26 mouse cellular contexts compared by ENCODE assay signal in genomic region chr13:120231798-120232197, GRCm38 (mm10). TPM values are rescaled to one million over a fixed set of nuclear protein-coding genes. Genes with fewer than 3 reads are reported as not detected.
DNase-seq lines count a peak whose midpoint lies in the region; ATAC-seq and TF ChIP-seq lines count a peak whose summit lies in the region.
"Not testable (repeated sequence)": the region's sequence is repeated elsewhere in the genome, so short reads cannot be mapped to it uniquely, and the experiment has no call there.
"Had no signal": no experiment of that assay in that cellular context is flagged by ENCODE, and none has a peak within 500 bp of the region (broad histone marks: within the 10 kb centered on the region; RNA-seq: fewer than 3 reads in every experiment).

No protein-coding gene starts in this region.

- 0 out of 2 replicates have a peak, but pooled peaks have one; percentile 6 for ATAC-seq in embryonic facial prominence, embryonic 14.5 days (ENCODE audit: low read depth)
- peak; percentile 32; the same call in 1 of the 2 replicates for ATAC-seq in forebrain, postnatal 0 days
- ATAC-seq in hindbrain, embryonic 11.5 days (ENCODE audit: low FRiP score), result 0 out of 2 replicates have a peak, but pooled peaks have one; percentile 30
- ATAC-seq in liver, embryonic 11.5 days (replicated peaks; ENCODE audit: low FRiP score), result peak; percentile 36; the same call in 1 of the 2 replicates
- peak; percentile 62 for ATAC-seq in midbrain, embryonic 11.5 days (ENCODE audit: low FRiP score)
- ATAC-seq in neural tube, embryonic 11.5 days (ENCODE audit: insufficient read depth, low FRiP score, low TSS enrichment), result peak; percentile 69; the same call in 1 of the 2 replicates
- 0 out of 2 replicates have a peak, but pooled peaks have one; percentile 47 for ATAC-seq in stomach, postnatal 0 days (ENCODE audit: low FRiP score, low TSS enrichment)

- DNase-seq in embryonic facial prominence, embryonic 14.5 days (ENCODE audit: low spot score); forebrain, postnatal 0 days; hindbrain, embryonic 11.5 days (ENCODE audit: low spot score); liver, embryonic 11.5 days (ENCODE audit: low spot score); midbrain, embryonic 11.5 days (ENCODE audit: low spot score, missing footprints); neural tube, embryonic 11.5 days (ENCODE audit: low spot score); stomach, postnatal 0 days (ENCODE audit: low spot score): not testable (repeated sequence)

- not testable (repeated sequence) for H3K9me3 ChIP-seq in embryonic facial prominence, embryonic 14.5 days (ENCODE audit: control insufficient read depth, low read length); forebrain, postnatal 0 days (ENCODE audit: low read length); hindbrain, embryonic 11.5 days (ENCODE audit: control insufficient read depth, low read length); liver, embryonic 11.5 days (ENCODE audit: control insufficient read depth, low read length); midbrain, embryonic 11.5 days (ENCODE audit: control insufficient read depth, low read length); neural tube, embryonic 11.5 days (ENCODE audit: control insufficient read depth, low read length); stomach, postnatal 0 days (ENCODE audit: control insufficient read depth, low read length)

- not testable (repeated sequence) for TF ChIP-seq CTCF in forebrain, postnatal 0 days (IDR thresholded peaks at IDR 0.05; ENCODE audit: low read depth); stomach, postnatal 0 days (IDR thresholded peaks at IDR 0.05; ENCODE audit: low read depth)

- H3K4me2 ChIP-seq in embryonic facial prominence, embryonic 14.5 days (ENCODE audit: low read depth, low read length); forebrain, postnatal 0 days (ENCODE audit: low read depth); hindbrain, embryonic 11.5 days (replicated peaks; ENCODE audit: low read depth, low read length); liver, embryonic 11.5 days; midbrain, embryonic 11.5 days; neural tube, embryonic 11.5 days (ENCODE audit: low read depth); stomach, postnatal 0 days (replicated peaks; ENCODE audit: low read depth): not testable (repeated sequence)

- H3K9ac ChIP-seq in embryonic facial prominence, embryonic 14.5 days (ENCODE audit: low read depth, low read length); forebrain, postnatal 0 days; hindbrain, embryonic 11.5 days (ENCODE audit: low read depth, low read length); liver, embryonic 11.5 days (ENCODE audit: low read depth, low read length); midbrain, embryonic 11.5 days (ENCODE audit: low read length); neural tube, embryonic 11.5 days (ENCODE audit: low read length); stomach, postnatal 0 days (ENCODE audit: low read length): not testable (repeated sequence)

- H3K4me3 ChIP-seq in embryonic facial prominence, embryonic 14.5 days (ENCODE audit: low read depth, low read length); forebrain, postnatal 0 days (ENCODE audit: low read depth, low read length); hindbrain, embryonic 11.5 days (ENCODE audit: low read depth, low read length); liver, embryonic 11.5 days (ENCODE audit: low read depth, low read length); midbrain, embryonic 11.5 days (ENCODE audit: low read depth, low read length); neural tube, embryonic 11.5 days (ENCODE audit: low read depth, low read length); stomach, postnatal 0 days (ENCODE audit: low read depth, low read length): not testable (repeated sequence)

- not testable (repeated sequence) for H3K27ac ChIP-seq in embryonic facial prominence, embryonic 14.5 days (replicated peaks; ENCODE audit: low read depth, low read length); forebrain, postnatal 0 days (ENCODE audit: low read depth, low read length); hindbrain, embryonic 11.5 days (ENCODE audit: low read depth, low read length); liver, embryonic 11.5 days (ENCODE audit: low read depth, low read length); midbrain, embryonic 11.5 days (ENCODE audit: low read depth, low read length); neural tube, embryonic 11.5 days (ENCODE audit: low read depth, low read length); stomach, postnatal 0 days (replicated peaks)

- not testable (repeated sequence) for H3K4me1 ChIP-seq in embryonic facial prominence, embryonic 14.5 days (ENCODE audit: control insufficient read depth, insufficient read depth, low read length); forebrain, postnatal 0 days (ENCODE audit: insufficient read depth); hindbrain, embryonic 11.5 days (replicated peaks; ENCODE audit: control insufficient read depth, insufficient read depth, low read length); liver, embryonic 11.5 days (replicated peaks; ENCODE audit: control insufficient read depth, insufficient read depth, low read length); midbrain, embryonic 11.5 days (ENCODE audit: control insufficient read depth, insufficient read depth, low read length); neural tube, embryonic 11.5 days (ENCODE audit: control insufficient read depth, insufficient read depth, low read length); stomach, postnatal 0 days (replicated peaks; ENCODE audit: control insufficient read depth, insufficient read depth)

- 95% methylated on average over 14 of the region's 17 CpGs for WGBS in embryonic facial prominence, embryonic 14.5 days
- WGBS in forebrain, postnatal 0 days, result 96% methylated on average over 16 of the region's 17 CpGs
- 97% methylated on average over 17 of the region's 17 CpGs for WGBS in hindbrain, embryonic 11.5 days
- 94% methylated on average over 15 of the region's 17 CpGs for WGBS in liver, embryonic 11.5 days
- WGBS in midbrain, embryonic 11.5 days, result 94% methylated on average over 17 of the region's 17 CpGs
- 99% methylated on average over 15 of the region's 17 CpGs for WGBS in neural tube, embryonic 11.5 days
- 95% methylated on average over 16 of the region's 17 CpGs for WGBS in stomach, postnatal 0 days

- H3K27me3 ChIP-seq in embryonic facial prominence, embryonic 14.5 days (replicated peaks; ENCODE audit: control insufficient read depth, insufficient read depth, low read length); forebrain, postnatal 0 days (ENCODE audit: insufficient read depth, low read length); hindbrain, embryonic 11.5 days (ENCODE audit: control insufficient read depth, insufficient read depth, low read length); liver, embryonic 11.5 days (replicated peaks; ENCODE audit: control insufficient read depth, insufficient read depth, low read length); midbrain, embryonic 11.5 days (ENCODE audit: control insufficient read depth, insufficient read depth, low read length); neural tube, embryonic 11.5 days (ENCODE audit: control insufficient read depth, insufficient read depth, low read length); stomach, postnatal 0 days (ENCODE audit: control insufficient read depth, insufficient read depth, low read length): not testable (repeated sequence)

- H3K36me3 ChIP-seq in embryonic facial prominence, embryonic 14.5 days (ENCODE audit: control insufficient read depth, insufficient read depth, low read length); forebrain, postnatal 0 days (ENCODE audit: insufficient read depth); hindbrain, embryonic 11.5 days (ENCODE audit: control insufficient read depth, insufficient read depth, low read length); liver, embryonic 11.5 days (ENCODE audit: control insufficient read depth, insufficient read depth, low read length); midbrain, embryonic 11.5 days (ENCODE audit: control insufficient read depth, insufficient read depth, low read length); neural tube, embryonic 11.5 days (ENCODE audit: control insufficient read depth, insufficient read depth, low read length); stomach, postnatal 0 days (ENCODE audit: control insufficient read depth, insufficient read depth, low read length): not testable (repeated sequence)

- TF ChIP-seq EP300 in stomach, postnatal 0 days (optimal IDR thresholded peaks at IDR 0.05), result not testable (repeated sequence)

RNA-seq across cellular contexts. Expression of gene Gm21731, which starts 7.1 kb away (rescaled TPM):
- not detected in 2 replicates for polyA plus RNA-seq in embryonic facial prominence, embryonic 14.5 days (2014; fragmentation: Nextera tagmentation; extraction: Ambion mirVana)
- not detected in 2 replicates for total RNA-seq in forebrain, postnatal 0 days (2014; rRNA removed)
- not detected in 2 replicates for polyA plus RNA-seq in forebrain, postnatal 0 days (2015; fragmentation: Nextera tagmentation; extraction: Ambion mirVana)
- not detected in 2 replicates for polyA plus RNA-seq in hindbrain, embryonic 11.5 days (2014; fragmentation: Nextera tagmentation; extraction: Ambion mirVana)
- not detected in 2 replicates for polyA plus RNA-seq in liver, embryonic 11.5 days (2014; fragmentation: Nextera tagmentation; extraction: Ambion mirVana)
- polyA plus RNA-seq in midbrain, embryonic 11.5 days (2014; fragmentation: Nextera tagmentation; extraction: Ambion mirVana), result not detected in 2 replicates
- polyA plus RNA-seq in neural tube, embryonic 11.5 days (2014; fragmentation: Nextera tagmentation; extraction: Ambion mirVana), result not detected in 2 replicates
- polyA plus RNA-seq in stomach, postnatal 0 days (2015; fragmentation: Nextera tagmentation; extraction: Ambion mirVana), result not detected in 2 replicates
- total RNA-seq: adrenal gland, postnatal 14 days; gastrocnemius, adult 8-10 months; heart, postnatal 10 days; layer of hippocampus, adult 18-20 months; layer of hippocampus, postnatal 14 days; left cerebral cortex, adult 8-10 months; left cerebral cortex, postnatal 4 days had no signal
- polyA plus RNA-seq: embryonic facial prominence, embryonic 15.5 days; gonadal fat pad, adult 2 months; heart, embryonic 11.5 days; hindbrain, embryonic 13.5 days; inflammation-experienced regulatory T-cells, adult 6 months; limb, embryonic 15.5 days; liver, embryonic 15.5 days; lung, embryonic 16.5 days; macrophage; midbrain, embryonic 15.5 days; spleen, adult 2 months had no signal

RNA-seq across cellular contexts. Expression of gene Gm21762, which starts 16.1 kb away (rescaled TPM):
- not detected in 2 replicates for polyA plus RNA-seq in embryonic facial prominence, embryonic 14.5 days (2014; fragmentation: Nextera tagmentation; extraction: Ambion mirVana)
- not detected in 2 replicates for total RNA-seq in forebrain, postnatal 0 days (2014; rRNA removed)
- not detected in 2 replicates for polyA plus RNA-seq in forebrain, postnatal 0 days (2015; fragmentation: Nextera tagmentation; extraction: Ambion mirVana)
- not detected in 2 replicates for polyA plus RNA-seq in hindbrain, embryonic 11.5 days (2014; fragmentation: Nextera tagmentation; extraction: Ambion mirVana)
- not detected in 2 replicates for polyA plus RNA-seq in liver, embryonic 11.5 days (2014; fragmentation: Nextera tagmentation; extraction: Ambion mirVana)
- not detected in 2 replicates for polyA plus RNA-seq in midbrain, embryonic 11.5 days (2014; fragmentation: Nextera tagmentation; extraction: Ambion mirVana)
- polyA plus RNA-seq in neural tube, embryonic 11.5 days (2014; fragmentation: Nextera tagmentation; extraction: Ambion mirVana), result not detected in 2 replicates
- not detected in 2 replicates for polyA plus RNA-seq in stomach, postnatal 0 days (2015; fragmentation: Nextera tagmentation; extraction: Ambion mirVana)
- total RNA-seq: adrenal gland, postnatal 14 days; gastrocnemius, adult 8-10 months; heart, postnatal 10 days; layer of hippocampus, adult 18-20 months; layer of hippocampus, postnatal 14 days; left cerebral cortex, adult 8-10 months; left cerebral cortex, postnatal 4 days had no signal
- polyA plus RNA-seq: embryonic facial prominence, embryonic 15.5 days; gonadal fat pad, adult 2 months; heart, embryonic 11.5 days; hindbrain, embryonic 13.5 days; inflammation-experienced regulatory T-cells, adult 6 months; limb, embryonic 15.5 days; liver, embryonic 15.5 days; lung, embryonic 16.5 days; midbrain, embryonic 15.5 days had no signal

RNA-seq across cellular contexts. Expression of gene AF067061, which starts 31.1 kb away (rescaled TPM):
- not detected in 2 replicates for polyA plus RNA-seq in embryonic facial prominence, embryonic 14.5 days (2014; fragmentation: Nextera tagmentation; extraction: Ambion mirVana)
- total RNA-seq in forebrain, postnatal 0 days (2014; rRNA removed), result not detected in 2 replicates
- polyA plus RNA-seq in forebrain, postnatal 0 days (2015; fragmentation: Nextera tagmentation; extraction: Ambion mirVana), result not detected in 2 replicates
- not detected in 2 replicates for polyA plus RNA-seq in hindbrain, embryonic 11.5 days (2014; fragmentation: Nextera tagmentation; extraction: Ambion mirVana)
- not detected in 2 replicates for polyA plus RNA-seq in liver, embryonic 11.5 days (2014; fragmentation: Nextera tagmentation; extraction: Ambion mirVana)
- not detected in 2 replicates for polyA plus RNA-seq in midbrain, embryonic 11.5 days (2014; fragmentation: Nextera tagmentation; extraction: Ambion mirVana)
- polyA plus RNA-seq in neural tube, embryonic 11.5 days (2014; fragmentation: Nextera tagmentation; extraction: Ambion mirVana), result not detected in 2 replicates
- not detected in 2 replicates for polyA plus RNA-seq in stomach, postnatal 0 days (2015; fragmentation: Nextera tagmentation; extraction: Ambion mirVana)
- total RNA-seq: adrenal gland, postnatal 14 days; gastrocnemius, adult 8-10 months; heart, postnatal 10 days; layer of hippocampus, adult 18-20 months; layer of hippocampus, postnatal 14 days; left cerebral cortex, adult 8-10 months; left cerebral cortex, postnatal 4 days had no signal
- polyA plus RNA-seq: embryonic facial prominence, embryonic 15.5 days; gonadal fat pad, adult 2 months; heart, embryonic 11.5 days; hindbrain, embryonic 13.5 days; inflammation-experienced regulatory T-cells, adult 6 months; limb, embryonic 15.5 days; liver, embryonic 15.5 days; lung, embryonic 16.5 days; macrophage; midbrain, embryonic 15.5 days had no signal

RNA-seq across cellular contexts. Expression of gene Gm21818, which starts 59.6 kb away (rescaled TPM):
- not detected in 2 replicates for polyA plus RNA-seq in embryonic facial prominence, embryonic 14.5 days (2014; fragmentation: Nextera tagmentation; extraction: Ambion mirVana)
- total RNA-seq in forebrain, postnatal 0 days (2014; rRNA removed), result not detected in 2 replicates
- polyA plus RNA-seq in forebrain, postnatal 0 days (2015; fragmentation: Nextera tagmentation; extraction: Ambion mirVana), result not detected in 2 replicates
- not detected in 2 replicates for polyA plus RNA-seq in hindbrain, embryonic 11.5 days (2014; fragmentation: Nextera tagmentation; extraction: Ambion mirVana)
- not detected in 2 replicates for polyA plus RNA-seq in liver, embryonic 11.5 days (2014; fragmentation: Nextera tagmentation; extraction: Ambion mirVana)
- not detected in 2 replicates for polyA plus RNA-seq in midbrain, embryonic 11.5 days (2014; fragmentation: Nextera tagmentation; extraction: Ambion mirVana)
- not detected in 2 replicates for polyA plus RNA-seq in neural tube, embryonic 11.5 days (2014; fragmentation: Nextera tagmentation; extraction: Ambion mirVana)
- not detected in 2 replicates for polyA plus RNA-seq in stomach, postnatal 0 days (2015; fragmentation: Nextera tagmentation; extraction: Ambion mirVana)
- total RNA-seq: adrenal gland, postnatal 14 days; gastrocnemius, adult 8-10 months; heart, postnatal 10 days; layer of hippocampus, adult 18-20 months; layer of hippocampus, postnatal 14 days; left cerebral cortex, adult 8-10 months; left cerebral cortex, postnatal 4 days had no signal
- polyA plus RNA-seq: C2C12; embryonic facial prominence, embryonic 15.5 days; gonadal fat pad, adult 2 months; heart, embryonic 11.5 days; hindbrain, embryonic 13.5 days; inflammation-experienced regulatory T-cells, adult 6 months; limb, embryonic 15.5 days; liver, embryonic 15.5 days; lung, embryonic 16.5 days; macrophage; midbrain, embryonic 15.5 days; spleen, adult 2 months had no signal

Comparison
In these comparisons a context has a peak if more than half of its experiments do, and no peak if none do; other contexts are left out.
1. ATAC-seq: peak in every context shown above with its lines; median percentile 69 in neural tube, embryonic 11.5 days; 62 in midbrain, embryonic 11.5 days; 47 in stomach, postnatal 0 days; 36 in liver, embryonic 11.5 days; 32 in forebrain, postnatal 0 days; 30 in hindbrain, embryonic 11.5 days; 6 in embryonic facial prominence, embryonic 14.5 days.